Mouse (Mus musculus) G1E (cell line): ENCODE results near the gene Slc37a1. TPM values are rescaled to one million over a fixed set of nuclear protein-coding genes. Genes with fewer than 3 reads are reported as not detected.

ENCODE experiments used
- ATAC-seq: 2 replicates; pipeline ENCODE4 v1.8.0; 2016; ENCODE audit warnings: mild to moderate bottlenecking; ENCODE audit not compliant: insufficient number of reproducible peaks, poor library complexity, low FRiP score, severe bottlenecking; ENCODE audit errors: extremely low read depth
- DNase-seq: peaks from one replicate; pipeline ENCODE4 v3.0.0; 2012; ENCODE audit warnings: low spot score
- H3K27me3 ChIP-seq: 2 replicates; pipeline ENCODE4 v1.6.1; 2012; ENCODE audit warnings: mild to moderate bottlenecking, low read length, inconsistent platforms; ENCODE audit not compliant: insufficient read depth
- H3K36me3 ChIP-seq: replicated peaks from 2 replicates; pipeline ENCODE3; 2012; ENCODE audit warnings: mild to moderate bottlenecking, inconsistent platforms
- H3K4me1 ChIP-seq: 2 replicates; pipeline ENCODE4 v1.6.1; 2012; ENCODE audit warnings: low read depth, low read length, inconsistent platforms, mixed read lengths; ENCODE audit not compliant: insufficient read depth
- H3K4me3 ChIP-seq: 2 replicates; pipeline ENCODE4 v1.5.1; 2012; ENCODE audit warnings: low read depth, mild to moderate bottlenecking, inconsistent platforms, low read length, moderate library complexity, mixed read lengths
- H3K9me3 ChIP-seq: replicated peaks from 2 replicates; pipeline ENCODE4 v1.6.1; 2012; ENCODE audit warnings: inconsistent platforms
- CTCF ChIP-seq: IDR thresholded peaks from 2 replicates; pipeline ENCODE4 v1.5.1; 2012; ENCODE audit warnings: low read depth, low read length, inconsistent platforms, mixed read lengths
- GATA1 ChIP-seq: IDR thresholded peaks from 2 replicates; pipeline ENCODE4 v1.6.1; 2012; ENCODE audit warnings: borderline replicate concordance, low read length, inconsistent platforms, mixed read lengths
- GATA2 ChIP-seq: IDR thresholded peaks from 2 replicates; pipeline ENCODE4 v1.6.1; 2012; ENCODE audit warnings: low read depth, low read length, inconsistent platforms, borderline replicate concordance
- POLR2AphosphoS5 ChIP-seq: IDR thresholded peaks from 2 replicates; pipeline ENCODE4 v1.6.1; 2012; ENCODE audit warnings: low read depth, low read length, inconsistent platforms; ENCODE audit not compliant: insufficient replicate concordance
- TAL1 ChIP-seq: conservative IDR thresholded peaks from 2 replicates; pipeline ENCODE4 v1.6.1; 2012; ENCODE audit warnings: low read depth, low read length, inconsistent platforms, mixed read lengths
- polyA plus RNA-seq: library from polyadenylated mRNA; stranded (reverse); fragments of >175 nt; gene quantifications from 2 replicates; pipeline ENCODE4 v1.2.3, GENCODE M21; 2012
- total RNA-seq, 2 experiments: library from RNA; stranded (forward) in 1 of 2; stranded (reverse) in 1 of 2; fragments of 200-1000 nt in 1 of 2; fragments of >200 nt in 1 of 2; fragmentation: Nextera tagmentation in 1 of 2; gene quantifications; 2 replicates each; pipeline ENCODE4 v1.2.3; 2014 to 2017

The Slc37a1 gene
- total and polyA plus RNA-seq, 3 experiments: 0.38 TPM; not detected in 2

DNA sequence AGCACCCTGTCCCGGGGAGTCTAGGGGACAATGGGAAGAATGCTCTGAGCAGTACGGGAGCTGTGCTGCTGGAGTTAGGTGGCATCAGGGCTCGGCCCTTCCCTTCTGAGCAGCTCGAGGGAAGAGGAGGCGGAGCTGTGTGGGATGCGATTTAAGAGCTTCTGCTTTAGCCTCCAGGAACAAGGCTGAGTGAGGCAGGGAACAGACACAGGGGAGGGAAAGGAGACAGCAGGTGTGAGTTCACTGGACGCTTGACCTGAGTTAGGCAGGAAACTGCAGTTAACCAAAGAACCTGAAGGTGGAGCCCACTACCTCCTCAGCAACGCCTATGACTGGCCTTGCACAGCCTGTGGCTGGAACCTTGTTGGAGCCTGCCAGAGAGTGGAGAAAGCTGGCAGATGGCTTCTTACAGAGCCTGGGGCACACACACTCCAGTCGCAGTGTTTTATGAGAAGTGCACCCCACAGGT, 32.1 kb upstream of the Slc37a1 start:
- Histone ChIP-seq H3K4me1 (no peaks in the 10 kb centered on the region), H3K36me3 (no peaks in the 10 kb centered on the region), H3K27me3 (no peaks in the 10 kb centered on the region), H3K9me3 (peaks cover 66% of the 10 kb centered on the region), H3K4me3 (no peak overlapping the region)
- DNase-seq (no peak), ATAC-seq (no peak)
- TF ChIP-seq GATA1: no peak

GRCm38 (mm10) chr17:31257149-31257548, 29.4 kb upstream of the Slc37a1 start:
- H3K36me3 ChIP-seq: no peaks in the 10 kb centered on the region
- ATAC-seq (no peak), DNase-seq (no peak)
- no peak overlapping the region for H3K4me3 ChIP-seq
- peaks cover 73% of the 10 kb centered on the region for H3K9me3 ChIP-seq
- H3K4me1 ChIP-seq: no peaks in the 10 kb centered on the region
- TF ChIP-seq GATA1: no peak
- no peak for TF ChIP-seq TAL1
- no peaks in the 10 kb centered on the region for H3K27me3 ChIP-seq

DNA sequence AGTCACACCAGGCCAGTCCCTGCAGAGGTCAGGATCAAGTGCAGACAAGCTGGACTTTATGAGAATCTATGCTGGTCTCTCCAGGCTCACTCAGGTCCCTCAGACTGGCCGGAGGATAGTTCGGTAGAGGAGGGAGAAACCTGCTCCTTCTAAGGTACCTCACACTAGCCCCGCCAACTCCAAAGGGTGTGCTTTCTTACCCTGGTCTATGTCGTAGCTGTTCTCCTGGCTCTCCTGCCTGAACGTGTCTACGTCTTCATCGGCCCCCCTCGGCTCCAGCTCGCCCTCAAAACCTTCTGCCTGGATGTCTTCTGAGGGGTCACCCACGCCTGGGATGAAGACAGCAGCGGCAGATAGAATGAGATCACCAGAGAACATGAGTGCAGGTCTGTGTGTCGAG, 28.7 kb upstream of the Slc37a1 start:
- no peak overlapping the region for H3K4me3 ChIP-seq
- H3K36me3 ChIP-seq: no peaks in the 10 kb centered on the region
- H3K27me3 ChIP-seq: no peaks in the 10 kb centered on the region
- no peak for TF ChIP-seq TAL1
- TF ChIP-seq GATA1: no peak
- TF ChIP-seq POLR2AphosphoS5: no peak
- TF ChIP-seq CTCF: no peak
- TF ChIP-seq GATA2: no peak
- no peaks in the 10 kb centered on the region for H3K4me1 ChIP-seq
- DNase-seq (no peak), ATAC-seq (no peak)
- H3K9me3 ChIP-seq: peaks cover 67% of the 10 kb centered on the region

DNA sequence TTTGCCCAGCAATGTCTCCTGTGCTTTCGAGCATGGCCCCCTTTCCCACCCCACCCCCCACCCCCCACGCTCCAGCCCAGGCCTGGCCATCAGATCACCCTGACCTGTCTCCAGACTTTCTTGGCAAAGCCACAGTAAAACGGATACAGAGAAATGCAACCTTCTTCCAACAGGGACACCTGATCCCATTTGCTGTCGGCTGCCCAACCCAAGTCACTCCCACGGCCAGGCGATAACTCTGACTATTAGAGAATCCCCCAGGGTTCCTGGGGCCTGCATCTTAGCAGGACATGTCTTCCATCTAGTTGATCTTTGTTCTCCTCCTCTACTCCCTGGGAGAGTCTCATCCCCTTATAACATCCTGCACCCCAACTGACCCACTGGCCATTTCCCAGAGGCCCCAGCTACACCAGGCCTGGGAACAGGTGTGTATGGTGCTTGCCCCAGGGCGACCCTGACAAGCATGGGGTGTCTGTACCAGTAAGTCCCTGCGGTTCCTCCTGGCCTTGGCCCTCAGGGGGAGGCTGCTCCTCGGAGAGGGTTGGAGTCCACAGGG, 28.2 kb upstream of the Slc37a1 start:
- DNase-seq (no peak), ATAC-seq (no peak)
- Histone ChIP-seq H3K4me1 (no peaks in the 10 kb centered on the region), H3K36me3 (no peaks in the 10 kb centered on the region), H3K27me3 (no peaks in the 10 kb centered on the region), H3K4me3 (no peak overlapping the region; the same call in 1 of the 2 replicates), H3K9me3 (peaks cover 68% of the 10 kb centered on the region)
- TF ChIP-seq POLR2AphosphoS5 (no peak), CTCF (no peak), TAL1 (no peak), GATA2 (no peak), GATA1 (no peak)

DNA sequence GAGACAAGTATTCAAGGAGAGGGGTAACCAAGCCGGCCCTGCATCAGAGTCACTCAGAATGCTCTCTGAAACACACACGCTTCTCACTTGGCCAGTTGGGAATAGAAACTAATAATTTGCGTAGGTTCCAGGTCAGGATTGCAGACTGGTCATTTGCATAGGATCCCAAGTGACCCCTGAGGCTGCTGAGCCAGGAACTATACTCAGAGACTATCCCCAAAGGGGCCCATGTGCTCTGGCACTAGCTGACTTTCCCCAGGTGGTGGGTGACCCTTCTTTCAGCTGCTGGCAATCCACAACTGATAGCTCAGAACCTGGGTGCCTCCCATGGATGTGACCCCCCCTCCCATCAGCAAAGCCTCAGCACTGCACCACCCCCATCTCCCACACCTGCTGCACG, 27.4 kb upstream of the Slc37a1 start:
- no peak for DNase-seq
- ATAC-seq: no peak
- no peaks in the 10 kb centered on the region for H3K27me3 ChIP-seq

DNA sequence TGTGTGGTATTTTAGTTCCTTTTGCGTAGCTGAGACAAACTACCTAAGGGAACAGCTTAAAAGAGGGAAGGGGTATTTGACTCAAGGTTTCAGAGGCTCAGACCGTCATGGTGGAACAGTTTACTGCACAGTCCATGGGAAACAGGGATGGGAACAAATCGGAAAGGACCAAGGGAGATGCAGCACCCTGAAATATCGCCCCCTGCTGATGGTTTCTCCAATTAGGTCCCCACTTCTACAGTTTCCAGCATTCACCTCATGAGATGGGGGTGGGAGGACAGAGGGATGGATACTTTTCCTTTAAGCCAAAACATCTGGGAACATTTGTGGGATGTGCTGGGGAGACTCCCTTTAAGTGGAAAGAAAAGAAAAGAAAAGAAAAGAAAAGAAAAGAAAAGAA, 26.8 kb upstream of the Slc37a1 start:
- no peaks in the 10 kb centered on the region for H3K4me1 ChIP-seq

More for the DNA sequence above, 27.4 kb upstream of the Slc37a1 start:
- Histone ChIP-seq H3K9me3 (peaks cover 65% of the 10 kb centered on the region), H3K36me3 (no peaks in the 10 kb centered on the region), H3K4me3 (no peak overlapping the region; the same call in 1 of the 2 replicates), H3K4me1 (no peaks in the 10 kb centered on the region)
- TF ChIP-seq CTCF (no peak), TAL1 (no peak), GATA1 (no peak), POLR2AphosphoS5 (no peak), GATA2 (no peak)

DNA sequence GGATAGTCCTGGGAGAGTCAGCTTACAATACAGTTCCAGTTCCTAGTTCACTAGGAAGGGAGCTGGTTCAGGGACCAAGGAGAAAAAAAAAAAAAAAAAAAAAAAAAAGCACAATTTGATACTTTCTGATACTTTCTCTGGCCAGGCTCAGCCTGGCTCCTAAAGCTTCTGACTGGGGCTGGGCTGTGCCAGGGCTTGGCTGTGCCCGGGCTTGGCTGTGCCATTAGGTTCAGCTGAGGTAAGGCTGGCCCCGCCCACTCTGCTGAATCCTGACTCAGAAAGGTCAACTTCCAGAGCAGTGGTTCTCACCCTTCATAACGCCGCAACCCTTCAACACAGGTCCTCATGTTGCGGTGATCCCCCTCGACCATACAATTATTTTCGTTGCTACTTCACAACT, 26.2 kb upstream of the Slc37a1 start:
- Histone ChIP-seq H3K4me3 (no peak overlapping the region), H3K36me3 (no peaks in the 10 kb centered on the region), H3K4me1 (no peaks in the 10 kb centered on the region), H3K9me3 (peaks cover 69% of the 10 kb centered on the region), H3K27me3 (no peaks in the 10 kb centered on the region)
- no peak for ATAC-seq
- DNase-seq: no peak
- TF ChIP-seq GATA2 (no peak), CTCF (no peak), TAL1 (no peak), POLR2AphosphoS5 (no peak)

More for the DNA sequence above, 26.8 kb upstream of the Slc37a1 start:
- ATAC-seq: no peak
- no peak for TF ChIP-seq GATA2
- no peak for TF ChIP-seq TAL1
- no peak for TF ChIP-seq GATA1
- TF ChIP-seq CTCF: no peak
- TF ChIP-seq POLR2AphosphoS5: no peak
- no peaks in the 10 kb centered on the region for H3K36me3 ChIP-seq
- DNase-seq: no peak
- no peaks in the 10 kb centered on the region for H3K27me3 ChIP-seq
- H3K9me3 ChIP-seq: peaks cover 65% of the 10 kb centered on the region
- H3K4me3 ChIP-seq: no peak overlapping the region
